Mouse (Mus musculus) kidney, embryonic 16.5 days (tissue): ENCODE measurements at regions not wholly inside any gene's neighbourhood (a gene's known extent, or its start where the extent isn't known, plus 50 kb on each side); places are given as distances from the start of the nearest gene placed in this dataset.

Source experiments
- ATAC-seq: fragments of 200-750 bp; cut with Nextera tagmentation; 2 replicates; pipeline ENCODE4 v1.8.0; 2017; ENCODE audit warnings: moderate TSS enrichment; ENCODE audit not compliant: low FRiP score, low TSS enrichment
- H3K27ac ChIP-seq: fragments of 300-500 bp; sonication (generic); 2 replicates; pipeline ENCODE4 v1.5.1; 2014; ENCODE audit warnings: low read length
- H3K27me3 ChIP-seq: fragments of 300-500 bp; sonication (generic); 2 replicates; pipeline ENCODE4 v1.6.1; 2014; ENCODE audit warnings: low read length, control low read depth, mixed read lengths; ENCODE audit not compliant: insufficient read depth
- H3K36me3 ChIP-seq: fragments of 300-500 bp; sonication (generic); 2 replicates; pipeline ENCODE4 v1.6.1; 2014; ENCODE audit warnings: low read length, control low read depth, mixed read lengths; ENCODE audit not compliant: insufficient read depth
- H3K4me1 ChIP-seq: fragments of 300-500 bp; sonication (generic); 2 replicates; pipeline ENCODE4 v1.6.1; 2014; ENCODE audit warnings: low read length, control low read depth, mixed read lengths; ENCODE audit not compliant: insufficient read depth
- H3K4me2 ChIP-seq: fragments of 300-500 bp; sonication (generic); replicated peaks from 2 replicates; pipeline ENCODE4 v1.6.1; 2014; ENCODE audit warnings: low read depth, low read length
- H3K4me3 ChIP-seq: fragments of 300-500 bp; sonication (generic); 2 replicates; pipeline ENCODE4 v1.5.1; 2014; ENCODE audit warnings: mild to moderate bottlenecking, low read length
- H3K9ac ChIP-seq: fragments of 300-500 bp; sonication (generic); replicated peaks from 2 replicates; pipeline ENCODE4 v1.6.1; 2014; ENCODE audit warnings: low read length
- H3K9me3 ChIP-seq: fragments of 300-500 bp; sonication (generic); 2 replicates; pipeline ENCODE4 v1.6.1; 2016; ENCODE audit warnings: low read length, control low read depth
- WGBS: fragments of 180-500 bp; shearing (Covaris S2); extraction: QIAGEN DNeasy Blood & Tissue Kit; methylation state at CpG from one replicate; pipeline ENCODE4 v1.1.7; 2014; 5-methylcytosine and 5-hydroxymethylcytosine counted together

GRCm38 (mm10) chr8:26854557-26855238 is 122.4 kb upstream of the Zfp703 start:
- no peak overlapping the region for H3K4me3 ChIP-seq
- ATAC-seq = peak; percentile 35; the same call in 1 of the 2 replicates
- no peaks in the 10 kb centered on the region for H3K27me3 ChIP-seq
- WGBS = 65% methylated on average over 12 of the region's 12 CpGs
- H3K9ac ChIP-seq = no peak overlapping the region
- H3K27ac ChIP-seq = no peak overlapping the region
- no peaks in the 10 kb centered on the region for H3K36me3 ChIP-seq
- no peak overlapping the region for H3K4me2 ChIP-seq
- H3K4me1 ChIP-seq = peaks cover 28% of the 10 kb centered on the region
- H3K9me3 ChIP-seq = no peaks in the 10 kb centered on the region

GRCm38 (mm10) chr8:26855256-26855655 is 121.9 kb upstream of the Zfp703 start:
- no peak for ATAC-seq
- Histone ChIP-seq H3K4me1 (peaks cover 28% of the 10 kb centered on the region), H3K4me3 (no peak overlapping the region), H3K9me3 (no peaks in the 10 kb centered on the region), H3K27ac (no peak overlapping the region), H3K4me2 (no peak overlapping the region), H3K27me3 (no peaks in the 10 kb centered on the region), H3K36me3 (no peaks in the 10 kb centered on the region), H3K9ac (no peak overlapping the region)
- WGBS = 67% methylated on average over 6 of the region's 6 CpGs

GRCm38 (mm10) chr8:26864571-26864970 is 112.6 kb upstream of the Zfp703 start:
- Histone ChIP-seq H3K27ac (no peak overlapping the region), H3K4me1 (no peaks in the 10 kb centered on the region), H3K4me3 (no peak overlapping the region), H3K9me3 (no peaks in the 10 kb centered on the region), H3K36me3 (no peaks in the 10 kb centered on the region), H3K27me3 (no peaks in the 10 kb centered on the region), H3K4me2 (no peak overlapping the region), H3K9ac (no peak overlapping the region)
- ATAC-seq = no peak
- 70% methylated on average over 2 of the region's 2 CpGs for WGBS

GRCm38 (mm10) chr8:26864971-26865370 is 112.2 kb upstream of the Zfp703 start:
- WGBS = 42% methylated on average over 10 of the region's 10 CpGs
- H3K9ac ChIP-seq = no peak overlapping the region
- no peak for ATAC-seq

GRCm38 (mm10) chr8:26868101-26868848 is 108.8 kb upstream of the Zfp703 start:
- Histone ChIP-seq H3K4me3 (no peak overlapping the region), H3K27me3 (no peaks in the 10 kb centered on the region)
- 56% methylated on average over 6 of the region's 6 CpGs for WGBS

More at GRCm38 (mm10) chr8:26864971-26865370, 112.2 kb upstream of the Zfp703 start:
- no peaks in the 10 kb centered on the region for H3K36me3 ChIP-seq
- no peaks in the 10 kb centered on the region for H3K4me1 ChIP-seq
- H3K4me2 ChIP-seq = no peak overlapping the region
- peaks cover under 1% of the 10 kb centered on the region for H3K9me3 ChIP-seq
- H3K27me3 ChIP-seq = no peaks in the 10 kb centered on the region
- H3K4me3 ChIP-seq = no peak overlapping the region
- H3K27ac ChIP-seq = no peak overlapping the region

GRCm38 (mm10) chr8:26868849-26869110 is 108.3 kb upstream of the Zfp703 start:
- no peak overlapping the region for H3K9ac ChIP-seq
- H3K4me1 ChIP-seq = no peaks in the 10 kb centered on the region
- peaks cover 17% of the 10 kb centered on the region for H3K9me3 ChIP-seq
- H3K27me3 ChIP-seq = no peaks in the 10 kb centered on the region
- H3K4me3 ChIP-seq = no peak overlapping the region
- WGBS = 77% methylated on average over 2 of the region's 2 CpGs
- no peak overlapping the region for H3K27ac ChIP-seq
- ATAC-seq = no peak
- H3K4me2 ChIP-seq = no peak overlapping the region
- H3K36me3 ChIP-seq = no peaks in the 10 kb centered on the region

More at GRCm38 (mm10) chr8:26868101-26868848, 108.8 kb upstream of the Zfp703 start:
- no peak overlapping the region for H3K27ac ChIP-seq
- no peak for ATAC-seq
- no peak overlapping the region for H3K4me2 ChIP-seq
- H3K36me3 ChIP-seq = no peaks in the 10 kb centered on the region
- peaks cover 17% of the 10 kb centered on the region for H3K9me3 ChIP-seq
- no peaks in the 10 kb centered on the region for H3K4me1 ChIP-seq
- no peak overlapping the region for H3K9ac ChIP-seq

GRCm38 (mm10) chr8:26871838-26872237 is 105.3 kb upstream of the Zfp703 start:
- Histone ChIP-seq H3K27ac (no peak overlapping the region), H3K27me3 (no peaks in the 10 kb centered on the region), H3K4me2 (no peak overlapping the region), H3K4me1 (no peaks in the 10 kb centered on the region), H3K4me3 (no peak overlapping the region), H3K36me3 (no peaks in the 10 kb centered on the region), H3K9me3 (peaks cover 17% of the 10 kb centered on the region), H3K9ac (no peak overlapping the region)
- no peak for ATAC-seq
- WGBS = 69% methylated on average over 7 of the region's 7 CpGs

GRCm38 (mm10) chr8:26872382-26872781 is 104.7 kb upstream of the Zfp703 start:
- Histone ChIP-seq H3K9ac (no peak overlapping the region), H3K4me2 (no peak overlapping the region), H3K36me3 (no peaks in the 10 kb centered on the region)

GRCm38 (mm10) chr8:26872815-26873214 is 104.3 kb upstream of the Zfp703 start:
- 41% methylated on average over 8 of the region's 8 CpGs for WGBS
- H3K4me1 ChIP-seq = no peaks in the 10 kb centered on the region
- H3K27me3 ChIP-seq = no peaks in the 10 kb centered on the region
- H3K36me3 ChIP-seq = no peaks in the 10 kb centered on the region
- H3K9ac ChIP-seq = no peak overlapping the region
- H3K4me3 ChIP-seq = no peak overlapping the region
- H3K27ac ChIP-seq = no peak overlapping the region
- H3K9me3 ChIP-seq = peaks cover 17% of the 10 kb centered on the region
- ATAC-seq = no peak
- no peak overlapping the region for H3K4me2 ChIP-seq

More at GRCm38 (mm10) chr8:26872382-26872781, 104.7 kb upstream of the Zfp703 start:
- H3K27me3 ChIP-seq = no peaks in the 10 kb centered on the region
- H3K4me3 ChIP-seq = no peak overlapping the region
- WGBS = 83% methylated on average over 3 of the region's 3 CpGs
- no peak for ATAC-seq
- no peaks in the 10 kb centered on the region for H3K4me1 ChIP-seq
- H3K9me3 ChIP-seq = peaks cover 17% of the 10 kb centered on the region
- no peak overlapping the region for H3K27ac ChIP-seq

- ATAC-seq = peak; percentile 27; the same call in 1 of the 2 replicates
- Histone ChIP-seq H3K4me1 (peaks cover 4% of the 10 kb centered on the region; the same call in 1 of the 2 replicates), H3K9me3 (no peaks in the 10 kb centered on the region), H3K9ac (no peak overlapping the region), H3K4me3 (no peak overlapping the region), H3K27me3 (no peaks in the 10 kb centered on the region), H3K27ac (no peak overlapping the region; the same call in 1 of the 2 replicates), H3K4me2 (no peak overlapping the region), H3K36me3 (no peaks in the 10 kb centered on the region)
- 76% methylated on average over 7 of the region's 7 CpGs for WGBS
Measured at GRCm38 (mm10) chr8:26880177-26880576, 96.9 kb upstream of the Zfp703 start.
